Mouse (Mus musculus) embryonic fibroblast, embryonic 13.5 days (primary cell): ENCODE results near the gene Cox15.

Source experiments
- CTCF ChIP-seq: IDR thresholded peaks from 2 replicates; pipeline ENCODE4 v1.5.1; 2011; ENCODE audit warnings: mild to moderate bottlenecking, control low read depth, low read length, moderate library complexity, borderline replicate concordance; ENCODE audit not compliant: insufficient read depth
- POLR2A ChIP-seq: IDR thresholded peaks from 2 replicates; pipeline ENCODE4 v1.6.1; 2011; ENCODE audit warnings: low read depth, mild to moderate bottlenecking, control low read depth, low read length, moderate library complexity

GRCm38 (mm10) chr19:43775433-43775832 is 22.6 kb upstream of the Cox15 start:
- TF ChIP-seq CTCF (no peak), POLR2A (no peak)
